Mouse (Mus musculus) embryonic facial prominence, embryonic 10.5 days (tissue): ENCODE measurements around the gene Lrba. TPM values are rescaled to one million over a fixed set of nuclear protein-coding genes. Genes with fewer than 3 reads are reported as not detected.

Source experiments
- DNase-seq: peaks from one replicate; pipeline ENCODE4 v3.0.0-alpha.2; 2017; ENCODE audit warnings: low spot score
- H3K27ac ChIP-seq: fragments of 300-500 bp; sonication (generic); replicated peaks from 2 replicates; pipeline ENCODE4 v1.5.1; 2016; ENCODE audit warnings: mild to moderate bottlenecking
- H3K27me3 ChIP-seq: fragments of 300-500 bp; sonication (generic); replicated peaks from 2 replicates; pipeline ENCODE4 v1.6.1; 2016; ENCODE audit warnings: low read depth, mild to moderate bottlenecking; ENCODE audit not compliant: poor library complexity, severe bottlenecking
- H3K36me3 ChIP-seq: fragments of 300-500 bp; sonication (generic); replicated peaks from 2 replicates; pipeline ENCODE4 v1.6.1; 2016; ENCODE audit warnings: mild to moderate bottlenecking, moderate library complexity
- H3K4me1 ChIP-seq: fragments of 300-500 bp; sonication (generic); 2 replicates; pipeline ENCODE4 v1.6.1; 2016
- H3K4me3 ChIP-seq: fragments of 300-500 bp; sonication (generic); 2 replicates; pipeline ENCODE4 v1.5.1; 2016; ENCODE audit warnings: mild to moderate bottlenecking, moderate library complexity
- H3K9me3 ChIP-seq: fragments of 300-500 bp; sonication (generic); 2 replicates; pipeline ENCODE4 v1.6.1; 2016; ENCODE audit warnings: mild to moderate bottlenecking
- WGBS: fragments of 180-500 bp; shearing (Covaris S2); methylation state at CpG from one replicate; pipeline ENCODE4 v1.1.7; 2016; 5-methylcytosine and 5-hydroxymethylcytosine counted together
- polyA plus RNA-seq: library from polyadenylated mRNA; unstranded; fragments of >200 nt; fragmentation: Nextera tagmentation; extraction: Ambion mirVana; gene quantifications from 2 replicates; pipeline ENCODE4 v1.2.1, GENCODE M21; 2016

Lrba gene
- polyA plus RNA-seq, 1 experiment from 2014 or later, result 9.1 TPM

DNA sequence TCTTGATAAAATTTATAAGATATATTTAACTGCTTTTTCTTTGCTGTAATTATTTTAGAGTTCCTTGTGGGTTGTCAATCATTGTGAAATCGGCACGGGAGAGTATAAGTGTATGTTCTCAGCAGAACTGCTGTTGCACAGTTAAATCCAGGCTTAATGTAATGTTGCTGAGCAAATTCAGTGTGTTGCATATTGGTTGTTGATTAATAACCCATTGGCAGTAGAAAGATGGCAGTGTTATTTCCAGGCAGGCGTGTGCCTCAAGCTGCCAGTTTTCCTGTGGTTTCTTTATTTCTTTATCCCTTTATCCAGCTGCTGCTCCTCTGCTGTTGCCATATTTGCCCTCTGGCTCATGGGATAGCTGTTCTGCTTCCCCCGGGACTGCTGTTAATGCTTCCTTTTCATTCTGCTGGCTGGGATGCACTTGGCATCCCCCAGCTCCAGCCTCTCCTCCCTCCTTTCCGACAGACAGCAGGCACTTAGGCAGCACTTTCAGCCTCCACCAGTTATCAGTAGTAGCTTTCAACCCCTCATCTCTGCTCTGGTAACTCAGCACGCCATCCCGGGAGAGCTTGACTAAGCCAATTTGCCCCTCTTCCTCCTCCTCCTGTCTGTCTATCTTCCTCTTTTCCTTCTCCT lies 463.2 kb downstream of the Lrba start:
- WGBS, result 32% methylated on average over 7 of the region's 7 CpGs
- H3K36me3 ChIP-seq, result 0 out of 2 replicates have a peak, but pooled peaks cover 3% of the 10 kb centered on the region
- H3K27ac ChIP-seq, result peak overlapping the region; percentile 36; the same call in 1 of the 2 replicates
- no peak overlapping the region for H3K4me3 ChIP-seq
- no peak for DNase-seq
- H3K27me3 ChIP-seq, result peaks cover 7% of the 10 kb centered on the region; the same call in 1 of the 2 replicates
- peaks cover 15% of the 10 kb centered on the region for H3K4me1 ChIP-seq
- H3K9me3 ChIP-seq, result no peaks in the 10 kb centered on the region

DNA sequence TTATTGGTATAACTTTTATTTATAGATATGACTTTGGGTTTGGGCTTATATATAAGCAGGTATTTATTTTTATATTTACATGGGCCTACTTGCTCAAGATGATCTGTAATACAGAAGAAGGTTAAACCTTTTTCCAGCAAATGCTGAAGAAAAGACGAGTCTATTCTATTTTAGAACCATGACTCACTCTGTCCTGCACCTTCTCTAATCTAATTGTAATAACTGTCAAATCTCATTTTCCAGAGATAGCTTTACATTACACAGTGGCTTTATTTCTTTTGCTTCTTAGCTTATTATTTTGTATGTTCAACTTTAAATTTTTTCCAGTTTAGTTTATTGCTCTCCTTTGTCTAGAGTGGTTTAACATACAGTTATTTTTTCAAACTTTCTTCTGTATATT lies 464.0 kb downstream of the Lrba start:
- Histone ChIP-seq H3K27ac (no peak overlapping the region; the same call in 1 of the 2 replicates), H3K4me1 (peaks cover 15% of the 10 kb centered on the region), H3K27me3 (peaks cover 8% of the 10 kb centered on the region; the same call in 1 of the 2 replicates), H3K4me3 (no peak overlapping the region), H3K36me3 (0 out of 2 replicates have a peak, but pooled peaks cover 3% of the 10 kb centered on the region), H3K9me3 (no peaks in the 10 kb centered on the region)
- DNase-seq, result no peak
- WGBS, result 45% methylated on average over 1 of the region's 1 CpGs

DNA sequence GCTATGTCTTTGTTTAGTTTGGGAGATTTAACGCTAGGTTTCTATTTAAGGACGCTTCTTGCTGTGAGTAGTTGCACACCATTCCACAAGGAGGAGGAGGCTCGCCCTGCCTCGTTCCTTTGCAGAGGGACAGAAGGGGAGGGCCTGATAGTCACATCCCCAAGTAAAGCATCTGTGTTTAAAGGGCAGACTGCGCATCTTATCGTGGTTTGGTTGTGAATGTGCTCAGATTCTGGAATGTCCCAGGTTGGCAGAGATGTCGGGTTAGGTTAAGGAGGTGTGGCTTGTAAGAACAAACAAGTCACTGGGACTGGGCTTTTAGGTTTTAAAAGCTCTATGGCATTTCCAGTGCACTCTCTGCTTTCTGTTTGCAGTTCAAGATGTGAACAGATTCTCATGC lies 464.8 kb downstream of the Lrba start:
- Histone ChIP-seq H3K9me3 (no peaks in the 10 kb centered on the region), H3K27me3 (peaks cover 8% of the 10 kb centered on the region; the same call in 1 of the 2 replicates), H3K4me3 (no peak overlapping the region), H3K27ac (no peak overlapping the region), H3K4me1 (peaks cover 15% of the 10 kb centered on the region), H3K36me3 (0 out of 2 replicates have a peak, but pooled peaks cover 3% of the 10 kb centered on the region)
- peak; percentile 26 for DNase-seq
- WGBS, result 13% methylated on average over 7 of the region's 7 CpGs

DNA sequence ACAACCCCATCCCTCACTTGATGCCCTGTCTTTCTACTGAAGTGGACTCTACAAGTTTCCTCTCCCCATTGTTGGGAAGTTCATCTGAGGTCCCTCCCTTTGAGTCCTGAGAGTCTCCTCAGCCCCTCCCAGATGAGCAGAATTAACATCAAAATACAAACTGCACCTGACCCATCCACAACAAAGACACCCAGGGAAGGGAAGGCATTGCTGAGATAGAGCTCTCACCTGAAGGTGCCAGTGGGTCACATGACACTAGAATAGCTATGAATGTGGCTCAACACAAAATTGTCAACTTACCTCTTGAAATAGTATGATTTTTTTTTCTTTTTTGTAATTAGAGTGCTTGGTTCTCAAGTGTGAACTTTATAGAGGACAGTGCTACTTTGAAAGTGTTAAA lies 468.3 kb downstream of the Lrba start:
- no peaks in the 10 kb centered on the region for H3K9me3 ChIP-seq
- no peak overlapping the region for H3K4me3 ChIP-seq
- H3K36me3 ChIP-seq, result 0 out of 2 replicates have a peak, but pooled peaks cover 3% of the 10 kb centered on the region
- DNase-seq, result no peak
- H3K27me3 ChIP-seq, result peaks cover 22% of the 10 kb centered on the region
- peaks cover 12% of the 10 kb centered on the region for H3K4me1 ChIP-seq
- no peak overlapping the region for H3K27ac ChIP-seq

DNA sequence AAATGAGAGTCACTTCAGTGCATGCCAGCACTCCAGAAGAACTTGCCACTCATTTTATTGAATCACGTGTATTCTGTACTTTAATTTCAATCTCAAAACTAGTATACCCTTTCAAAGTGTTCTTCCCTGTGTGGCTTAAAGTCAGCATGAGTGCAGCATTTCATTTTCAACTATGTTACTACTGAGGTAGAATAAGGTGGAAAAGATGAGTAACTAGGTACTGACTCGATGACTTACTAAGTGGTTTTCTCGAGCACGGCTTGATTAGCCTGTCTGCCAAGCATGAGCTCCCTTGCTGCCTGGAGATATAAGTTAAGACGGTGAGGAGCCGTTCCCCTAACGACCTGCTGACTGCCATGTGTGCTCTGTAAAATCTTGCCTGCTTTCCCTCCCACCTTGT lies 469.1 kb downstream of the Lrba start:
- no peak overlapping the region for H3K27ac ChIP-seq
- H3K27me3 ChIP-seq, result peaks cover 29% of the 10 kb centered on the region
- H3K4me1 ChIP-seq, result peaks cover 10% of the 10 kb centered on the region; the same call in 1 of the 2 replicates
- 76% methylated on average over 7 of the region's 7 CpGs for WGBS
- H3K4me3 ChIP-seq, result no peak overlapping the region
- H3K36me3 ChIP-seq, result 0 out of 2 replicates have a peak, but pooled peaks cover 3% of the 10 kb centered on the region
- H3K9me3 ChIP-seq, result no peaks in the 10 kb centered on the region
- DNase-seq, result no peak

DNA sequence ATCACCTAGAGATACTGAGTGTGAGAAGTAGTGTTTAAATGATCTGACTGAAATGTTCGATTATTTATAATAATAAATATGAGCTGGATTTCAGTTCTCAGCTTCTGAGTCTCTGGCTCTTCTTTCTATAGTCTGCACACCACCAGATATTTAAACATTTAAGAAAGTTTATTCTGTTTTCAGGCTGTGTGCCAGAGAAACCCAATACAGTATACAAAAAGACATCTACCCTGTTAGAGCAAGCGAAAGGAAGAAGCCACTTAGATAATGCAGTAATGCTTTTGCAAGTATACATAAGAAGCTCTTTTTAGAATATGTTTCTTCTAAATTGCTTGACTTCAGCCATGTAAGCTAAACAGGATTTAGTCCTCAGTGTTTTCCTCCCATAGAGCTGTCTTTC lies 474.5 kb downstream of the Lrba start:
- WGBS, result 82% methylated on average over 2 of the region's 2 CpGs
- H3K4me1 ChIP-seq, result peaks cover 45% of the 10 kb centered on the region
- H3K9me3 ChIP-seq, result no peaks in the 10 kb centered on the region
- H3K27ac ChIP-seq, result no peak overlapping the region
- no peaks in the 10 kb centered on the region for H3K36me3 ChIP-seq
- no peak overlapping the region for H3K4me3 ChIP-seq
- no peak for DNase-seq
- peaks cover 43% of the 10 kb centered on the region for H3K27me3 ChIP-seq

DNA sequence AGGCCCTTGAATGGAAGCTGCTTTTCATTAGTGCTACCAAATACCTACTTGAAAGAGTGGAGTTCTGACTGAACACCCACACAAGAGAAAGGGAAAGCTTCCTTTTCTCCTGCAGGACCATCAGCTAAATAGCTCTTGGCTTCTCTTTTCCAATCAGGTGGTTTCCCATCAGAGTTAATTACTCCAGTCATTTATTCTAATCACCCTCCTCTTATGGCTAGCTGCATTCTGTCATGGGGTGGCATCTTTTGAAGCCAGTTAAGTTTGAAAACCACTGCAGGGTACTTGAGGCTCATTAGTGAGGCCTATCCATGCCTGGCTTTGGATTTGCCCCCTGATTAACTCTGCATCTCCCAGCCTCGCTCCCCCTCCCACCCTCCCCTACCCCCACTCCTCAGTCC lies 476.7 kb downstream of the Lrba start:
- no peaks in the 10 kb centered on the region for H3K36me3 ChIP-seq
- H3K4me3 ChIP-seq, result no peak overlapping the region
- peak overlapping the region; percentile 72 for H3K27ac ChIP-seq
- WGBS, result 11% methylated on average over 1 of the region's 1 CpGs
- H3K9me3 ChIP-seq, result no peaks in the 10 kb centered on the region
- peaks cover 45% of the 10 kb centered on the region for H3K27me3 ChIP-seq
- peaks cover 53% of the 10 kb centered on the region for H3K4me1 ChIP-seq
- DNase-seq, result peak; percentile 83

DNA sequence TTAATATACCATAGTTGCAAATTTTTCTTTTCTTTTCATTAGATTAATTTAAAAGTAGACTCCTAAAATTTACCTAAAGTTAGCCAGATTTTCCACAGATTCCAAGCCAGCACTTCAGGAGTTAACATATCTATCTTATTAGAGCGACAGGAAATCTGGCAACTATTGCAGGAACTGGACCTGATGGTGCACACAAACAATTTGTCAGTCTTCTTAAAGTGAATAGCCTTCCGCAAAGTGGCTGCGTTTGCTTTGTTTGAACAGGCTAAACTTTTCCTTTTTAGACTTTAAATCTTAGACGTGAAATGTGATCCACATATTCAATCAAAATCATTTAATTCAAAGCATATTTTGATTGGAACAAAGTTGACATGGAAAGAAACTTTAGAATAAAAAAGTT lies 485.0 kb downstream of the Lrba start:
- no peaks in the 10 kb centered on the region for H3K36me3 ChIP-seq
- no peak for DNase-seq
- H3K27me3 ChIP-seq, result peaks cover 10% of the 10 kb centered on the region
- 19% methylated on average over 4 of the region's 4 CpGs for WGBS
- no peak overlapping the region; the same call in 1 of the 2 replicates for H3K27ac ChIP-seq
- no peak overlapping the region for H3K4me3 ChIP-seq
- peaks cover 51% of the 10 kb centered on the region for H3K4me1 ChIP-seq
- H3K9me3 ChIP-seq, result no peaks in the 10 kb centered on the region

DNA sequence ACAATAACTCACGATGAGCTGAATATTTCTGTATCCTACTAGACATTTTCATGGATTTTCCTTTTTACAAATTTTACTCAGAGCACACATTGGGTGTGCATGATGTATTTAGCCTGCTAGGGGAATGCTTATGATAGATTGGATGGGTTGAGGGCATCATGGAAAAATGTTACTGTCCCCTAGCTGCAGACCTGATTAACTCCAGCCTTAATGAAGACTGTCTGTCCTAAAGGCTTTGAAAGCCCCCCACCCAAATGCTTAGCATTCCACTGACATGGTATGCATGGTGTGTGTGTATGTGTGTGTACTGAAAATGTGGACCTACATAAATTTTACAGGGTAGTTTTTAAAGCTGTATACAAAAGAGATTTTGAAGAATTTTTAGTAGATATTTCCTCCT lies 487.1 kb downstream of the Lrba start:
- WGBS, result 79% methylated on average over 1 of the region's 1 CpGs
- H3K4me3 ChIP-seq, result no peak overlapping the region
- DNase-seq, result no peak
- peak overlapping the region; percentile 70; the same call in 1 of the 2 replicates for H3K27ac ChIP-seq
- H3K9me3 ChIP-seq, result no peaks in the 10 kb centered on the region
- H3K36me3 ChIP-seq, result no peaks in the 10 kb centered on the region
- H3K27me3 ChIP-seq, result peaks cover 3% of the 10 kb centered on the region; the same call in 1 of the 2 replicates
- peaks cover 51% of the 10 kb centered on the region for H3K4me1 ChIP-seq

DNA sequence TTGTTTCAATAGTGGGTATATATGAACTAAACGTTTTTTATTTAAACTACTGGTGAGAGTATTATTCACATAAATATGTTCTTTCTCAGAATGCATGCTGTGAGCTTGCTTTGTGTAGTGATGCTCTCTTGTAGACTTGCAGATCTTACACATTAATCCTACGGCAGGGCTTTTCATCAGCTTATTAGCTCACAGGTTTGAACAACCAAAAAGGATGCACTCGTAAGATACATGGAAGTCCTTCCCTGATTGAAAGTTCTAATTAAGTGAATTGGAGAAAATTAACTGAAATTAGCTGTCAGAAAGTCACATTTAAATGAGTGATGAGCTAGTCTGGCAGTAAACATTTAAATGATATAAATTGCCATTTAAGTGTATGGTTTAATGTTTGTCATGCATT lies 488.3 kb downstream of the Lrba start:
- no peak for DNase-seq
- WGBS, result 50% methylated on average over 3 of the region's 3 CpGs
- Histone ChIP-seq H3K27ac (peak overlapping the region; percentile 68; the same call in 1 of the 2 replicates), H3K9me3 (no peaks in the 10 kb centered on the region), H3K4me1 (peaks cover 46% of the 10 kb centered on the region), H3K4me3 (no peak overlapping the region), H3K36me3 (no peaks in the 10 kb centered on the region), H3K27me3 (no peaks in the 10 kb centered on the region; the same call in 1 of the 2 replicates)

DNA sequence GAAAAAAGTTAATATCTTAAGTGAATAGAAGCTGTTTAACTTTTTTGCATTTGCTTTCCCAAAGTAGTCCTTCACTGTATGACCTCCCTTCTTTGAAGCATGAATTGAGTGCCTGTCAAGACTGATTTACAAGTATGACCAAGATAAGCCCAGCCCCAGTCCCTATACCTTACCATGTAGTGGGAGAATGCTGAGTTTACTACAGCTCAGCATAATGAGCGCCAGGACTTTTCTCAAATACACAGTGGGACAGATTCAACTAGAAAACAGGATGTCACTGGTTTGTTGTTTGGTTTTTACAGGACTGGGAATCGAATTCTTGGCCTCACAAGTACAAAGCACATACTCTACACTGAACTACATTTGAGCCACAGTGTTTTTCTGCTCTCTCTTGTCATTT lies 490.0 kb downstream of the Lrba start:
- Histone ChIP-seq H3K27ac (peak overlapping the region; percentile 54; the same call in 1 of the 2 replicates), H3K4me3 (no peak overlapping the region), H3K27me3 (no peaks in the 10 kb centered on the region; the same call in 1 of the 2 replicates), H3K9me3 (no peaks in the 10 kb centered on the region), H3K36me3 (no peaks in the 10 kb centered on the region), H3K4me1 (peaks cover 31% of the 10 kb centered on the region)
- no peak for DNase-seq
- 76% methylated on average over 2 of the region's 2 CpGs for WGBS

DNA sequence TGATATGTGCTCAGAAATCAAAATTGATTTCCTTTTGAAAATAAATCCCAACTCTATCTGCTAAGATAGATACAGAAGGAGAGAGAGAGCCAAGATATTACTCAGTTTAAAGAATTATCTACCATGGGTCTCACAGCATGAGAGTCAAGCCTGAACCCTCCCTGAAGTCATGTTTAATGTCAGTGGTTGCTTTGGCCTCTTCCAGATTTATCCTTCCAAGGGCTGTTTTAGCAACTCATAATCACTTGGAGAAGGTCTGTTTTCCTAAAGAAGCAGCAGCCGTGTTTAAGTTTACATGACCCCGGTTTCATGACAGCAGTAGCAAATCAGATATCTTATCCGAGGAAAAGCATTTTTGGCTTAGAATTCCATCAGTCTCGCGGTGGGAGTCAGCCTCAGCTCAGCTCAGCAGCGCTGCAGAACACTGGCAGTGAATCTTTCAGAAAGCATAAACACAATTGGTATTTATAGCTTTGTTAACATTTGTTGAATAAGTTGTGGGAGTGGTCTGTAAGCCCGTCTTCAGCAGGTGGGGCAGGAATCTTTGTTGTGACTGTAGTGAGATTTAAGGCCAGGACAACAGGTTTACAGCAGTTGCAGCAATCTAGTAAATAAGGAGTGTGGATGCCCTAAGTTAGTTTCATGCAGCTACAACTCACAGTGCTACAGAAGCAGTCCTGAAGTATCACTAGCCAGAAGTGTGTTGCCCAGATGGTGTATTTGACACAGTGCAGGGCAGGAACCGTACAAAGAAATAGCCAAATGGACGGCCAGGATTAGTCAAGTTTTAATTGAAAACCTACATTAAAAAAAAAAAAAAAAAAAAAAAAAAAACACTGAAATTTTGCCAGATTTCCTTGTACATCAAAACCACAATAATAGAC lies 499.2 kb downstream of the Lrba start:
- Histone ChIP-seq H3K9me3 (no peaks in the 10 kb centered on the region), H3K36me3 (no peaks in the 10 kb centered on the region), H3K4me1 (peaks cover 15% of the 10 kb centered on the region), H3K27me3 (no peaks in the 10 kb centered on the region), H3K27ac (no peak overlapping the region; the same call in 1 of the 2 replicates), H3K4me3 (no peak overlapping the region)
- WGBS, result 53% methylated on average over 9 of the region's 9 CpGs
- DNase-seq, result no peak
